Mouse (Mus musculus) heart, adult 2 months (tissue): Measurements from ENCODE around the gene Tlcd1.

Experiments
- CTCF ChIP-seq: fragments of 200-600 bp; IDR thresholded peaks from 2 replicates; pipeline ENCODE4 v1.8.1; 2022; ENCODE audit warnings: antibody characterized with exemption, mild to moderate bottlenecking, moderate library complexity
- POLR2A ChIP-seq: fragments of 200-500 bp; IDR thresholded peaks from 2 replicates; pipeline ENCODE4 v1.6.1; 2011; ENCODE audit warnings: mild to moderate bottlenecking, low read depth, low read length, control low read depth; ENCODE audit not compliant: insufficient read depth

DNA sequence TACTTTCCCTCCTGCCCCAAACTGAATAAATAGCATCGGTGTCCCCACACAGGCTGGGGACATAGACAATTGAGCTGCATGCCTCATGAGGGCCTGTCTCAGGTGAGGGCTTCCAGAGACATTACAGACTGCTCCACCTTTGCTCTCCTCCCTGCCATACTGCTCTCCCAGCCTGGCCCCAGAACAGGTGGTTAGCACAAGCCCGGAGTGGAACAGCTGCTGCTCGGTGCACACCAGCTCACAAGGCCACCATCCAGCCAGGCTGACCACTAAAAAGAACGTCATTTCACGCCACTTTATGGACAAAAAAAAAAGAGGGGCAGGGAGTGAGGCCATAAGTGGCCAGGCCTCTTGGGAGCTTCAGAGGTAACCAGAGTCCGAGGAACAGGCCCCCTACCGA lies 30.7 kb downstream of the Tlcd1 start:
- TF ChIP-seq POLR2A (no peak), CTCF (no peak)
